10 mouse cellular contexts compared by ENCODE assay signal in the genomic region with DNA sequence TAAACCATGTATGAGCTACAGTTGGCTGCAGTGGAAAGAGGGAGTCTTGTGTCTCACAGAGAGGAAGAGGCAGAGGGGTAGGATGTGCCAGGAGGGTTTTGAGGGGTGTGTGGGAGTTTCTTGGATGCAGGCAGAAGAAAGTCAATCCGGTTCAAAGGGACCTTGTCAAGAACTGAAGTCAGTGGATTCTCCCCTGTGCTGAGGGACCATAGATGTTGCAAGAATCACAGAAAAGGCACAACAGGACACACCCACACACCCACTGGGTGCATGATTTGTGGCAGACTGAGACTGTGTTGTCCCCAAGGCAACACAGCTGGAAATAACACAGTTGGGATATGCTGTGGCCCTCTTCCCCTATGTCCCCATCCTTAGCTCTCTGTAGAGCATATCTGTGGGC.
DNase-seq lines count a peak whose midpoint lies in the region; ATAC-seq and TF ChIP-seq lines count a peak whose summit lies in the region.
"Had no signal": no experiment of that assay in that cellular context is flagged by ENCODE, and none has a peak within 500 bp of the region (broad histone marks: within the 10 kb centered on the region; RNA-seq: fewer than 3 reads in every experiment).

No protein-coding gene starts in this region.

- H3K36me3 ChIP-seq in hindbrain, embryonic 12.5 days: no peaks in the 10 kb centered on the region
- no peaks in the 10 kb centered on the region for H3K36me3 ChIP-seq in hindbrain, embryonic 16.5 days (ENCODE audit: control insufficient read depth, insufficient read depth, low read length)
- H3K36me3 ChIP-seq in C2C12 (ENCODE audit: control insufficient read depth, insufficient read depth): no peaks in the 10 kb centered on the region
- H3K36me3 ChIP-seq in forebrain, embryonic 12.5 days (replicated peaks): no peaks in the 10 kb centered on the region
- H3K36me3 ChIP-seq in midbrain, embryonic 12.5 days: no peaks in the 10 kb centered on the region
- H3K36me3 ChIP-seq: heart, embryonic 13.5 days had no signal

- no peak for TF ChIP-seq CTCF in C2C12 (IDR thresholded peaks at IDR 0.05; ENCODE audit: control insufficient read depth, insufficient read depth, insufficient read length)

- no peak for ATAC-seq in hindbrain, embryonic 12.5 days (ENCODE audit: low FRiP score)
- no peak for ATAC-seq in hindbrain, embryonic 16.5 days
- ATAC-seq in forebrain, embryonic 12.5 days (ENCODE audit: low FRiP score): no peak
- no peak for ATAC-seq in midbrain, embryonic 12.5 days (ENCODE audit: low FRiP score, low read depth)
- no peak for ATAC-seq in CD4-positive, CD25-positive, alpha-beta regulatory T cell, adult 4 months

- 85% methylated on average over 1 of the region's 1 CpGs for WGBS in hindbrain, embryonic 12.5 days
- WGBS in hindbrain, embryonic 16.5 days: 79% methylated on average over 1 of the region's 1 CpGs
- WGBS in forebrain, embryonic 12.5 days: 89% methylated on average over 1 of the region's 1 CpGs
- 88% methylated on average over 1 of the region's 1 CpGs for WGBS in midbrain, embryonic 12.5 days

- H3ac ChIP-seq in C2C12 (ENCODE audit: control insufficient read depth, insufficient read length, low read depth): no peak overlapping the region

- no peaks in the 10 kb centered on the region for H3K9me3 ChIP-seq in hindbrain, embryonic 12.5 days (replicated peaks)
- no peaks in the 10 kb centered on the region for H3K9me3 ChIP-seq in hindbrain, embryonic 16.5 days (ENCODE audit: control insufficient read depth, low read length)
- peaks cover 5% of the 10 kb centered on the region; the same call in 1 of the 2 replicates for H3K9me3 ChIP-seq in forebrain, embryonic 12.5 days
- H3K9me3 ChIP-seq in midbrain, embryonic 12.5 days: peaks cover 7% of the 10 kb centered on the region
- H3K9me3 ChIP-seq: limb, embryonic 12.5 days had no signal

- H3K79me2 ChIP-seq in C2C12 (ENCODE audit: control insufficient read depth, insufficient read depth): no peaks in the 10 kb centered on the region

- intact Hi-C loops in gastrocnemius, postnatal 36 days (cut with DNase I): no loop called here

- H3K4me2 ChIP-seq in hindbrain, embryonic 12.5 days (replicated peaks): no peak overlapping the region
- no peak overlapping the region for H3K4me2 ChIP-seq in hindbrain, embryonic 16.5 days (ENCODE audit: low read length)
- H3K4me2 ChIP-seq in forebrain, embryonic 12.5 days: no peak overlapping the region
- H3K4me2 ChIP-seq in midbrain, embryonic 12.5 days (replicated peaks): no peak overlapping the region
- H3K4me2 ChIP-seq: heart, embryonic 13.5 days; limb, embryonic 12.5 days had no signal

- H3K27me3 ChIP-seq in hindbrain, embryonic 12.5 days: peaks cover 3% of the 10 kb centered on the region; the same call in 1 of the 2 replicates
- 0 out of 2 replicates have a peak, but pooled peaks cover 2% of the 10 kb centered on the region for H3K27me3 ChIP-seq in hindbrain, embryonic 16.5 days (replicated peaks; ENCODE audit: control insufficient read depth, insufficient read depth, low read length)
- no peaks in the 10 kb centered on the region for H3K27me3 ChIP-seq in C2C12 (ENCODE audit: control insufficient read depth, insufficient read depth, insufficient read length)
- peaks cover 25% of the 10 kb centered on the region for H3K27me3 ChIP-seq in forebrain, embryonic 12.5 days
- H3K27me3 ChIP-seq in midbrain, embryonic 12.5 days: peaks cover 59% of the 10 kb centered on the region

- H3K4me3 ChIP-seq in hindbrain, embryonic 12.5 days: no peak overlapping the region
- no peak overlapping the region for H3K4me3 ChIP-seq in hindbrain, embryonic 16.5 days (ENCODE audit: low read length)
- H3K4me3 ChIP-seq in C2C12 (ENCODE audit: insufficient read depth, poor library complexity, severe bottlenecking): no peak overlapping the region
- H3K4me3 ChIP-seq in forebrain, embryonic 12.5 days (replicated peaks): no peak overlapping the region
- no peak overlapping the region for H3K4me3 ChIP-seq in midbrain, embryonic 12.5 days
- H3K4me3 ChIP-seq: heart, embryonic 13.5 days; limb, embryonic 12.5 days had no signal

- peaks cover 76% of the 10 kb centered on the region for H3K4me1 ChIP-seq in hindbrain, embryonic 12.5 days
- peaks cover 55% of the 10 kb centered on the region for H3K4me1 ChIP-seq in hindbrain, embryonic 16.5 days (ENCODE audit: control insufficient read depth, insufficient read depth, low read depth, low read length)
- peaks cover 79% of the 10 kb centered on the region for H3K4me1 ChIP-seq in forebrain, embryonic 12.5 days
- H3K4me1 ChIP-seq in midbrain, embryonic 12.5 days: peaks cover 65% of the 10 kb centered on the region

- H3K27ac ChIP-seq in hindbrain, embryonic 12.5 days: peak overlapping the region; percentile 69
- no peak overlapping the region for H3K27ac ChIP-seq in hindbrain, embryonic 16.5 days (ENCODE audit: low read depth, low read length)
- 0 out of 2 replicates have a peak overlapping the region, but pooled peaks have one; percentile 88 for H3K27ac ChIP-seq in forebrain, embryonic 12.5 days
- H3K27ac ChIP-seq in midbrain, embryonic 12.5 days (replicated peaks): 0 out of 2 replicates have a peak overlapping the region, but pooled peaks have one; percentile 42
- H3K27ac ChIP-seq: heart, embryonic 13.5 days; limb, embryonic 12.5 days had no signal

- H3K79me3 ChIP-seq in C2C12 (ENCODE audit: low read depth): no peaks in the 10 kb centered on the region

- H3K9ac ChIP-seq in hindbrain, embryonic 12.5 days: no peak overlapping the region
- H3K9ac ChIP-seq in hindbrain, embryonic 16.5 days (ENCODE audit: low read depth, low read length): no peak overlapping the region
- no peak overlapping the region for H3K9ac ChIP-seq in forebrain, embryonic 12.5 days
- H3K9ac ChIP-seq in midbrain, embryonic 12.5 days (replicated peaks): no peak overlapping the region
- H3K9ac ChIP-seq: heart, embryonic 13.5 days; limb, embryonic 12.5 days had no signal

- DNase-seq in gastrocnemius, postnatal 36 days: no peak
- DNase-seq in gastrocnemius, postnatal 4 days (ENCODE audit: low spot score in 2 of 2): no peak

TF ChIP-seq in C2C12, 6 proteins besides CTCF, POLR2A, EP300 and RAD21:
- TF ChIP-seq MYOG (IDR thresholded peaks at IDR 0.05; ENCODE audit: control insufficient read depth, extremely low read depth, insufficient read length): no peak
- TF ChIP-seq CEBPB (IDR thresholded peaks at IDR 0.05; ENCODE audit: low read depth): peak; percentile 16
TF ChIP-seq in C2C12: peak in this region for 1.
